Comparison of ENCODE assay signal across 8 mouse cellular contexts in the genomic region with DNA sequence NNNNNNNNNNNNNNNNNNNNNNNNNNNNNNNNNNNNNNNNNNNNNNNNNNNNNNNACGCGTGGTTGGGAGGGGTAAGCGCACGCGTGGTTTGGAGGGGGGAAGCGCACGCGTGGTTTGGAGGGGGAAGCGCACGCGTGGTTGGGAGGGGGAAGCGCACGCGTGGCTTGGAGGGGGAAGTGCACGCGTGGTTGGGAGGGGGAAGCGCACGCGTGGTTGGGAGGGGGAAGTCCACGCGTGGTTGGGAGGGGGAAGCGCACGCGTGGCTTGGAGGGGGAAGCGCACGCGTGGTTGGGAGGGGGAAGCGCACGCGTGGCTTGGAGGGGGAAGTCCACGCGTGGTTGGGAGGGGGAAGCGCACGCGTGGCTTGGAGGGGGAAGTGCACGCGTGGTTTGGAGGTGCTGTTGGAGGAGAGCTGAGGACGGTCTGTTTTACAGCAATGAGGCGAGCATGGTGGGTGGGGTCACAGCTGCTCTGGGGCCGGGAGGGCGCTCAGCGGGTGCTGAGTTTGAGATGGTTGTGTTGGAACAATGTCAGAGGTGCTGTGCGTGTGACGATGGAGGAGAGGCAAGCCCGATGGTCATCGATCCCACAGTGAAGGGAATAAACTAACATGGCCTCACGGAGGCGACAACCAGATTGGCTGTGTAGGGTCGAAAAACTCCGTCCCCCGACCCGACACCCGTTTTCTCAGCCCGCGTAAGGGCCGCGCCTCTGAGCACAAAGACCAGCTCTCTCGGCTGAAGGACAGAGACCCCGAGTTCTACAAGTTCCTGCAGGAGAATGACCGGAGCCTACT. TPM values are rescaled to one million over a fixed set of nuclear protein-coding genes. Genes with fewer than 3 reads are reported as not detected.
DNase-seq lines count a peak whose midpoint lies in the region; ATAC-seq and TF ChIP-seq lines count a peak whose summit lies in the region.

No protein-coding gene starts in this region.

- peaks cover 3% of the 10 kb centered on the region; the same call in 1 of the 2 replicates for H3K4me1 ChIP-seq in cerebellum, adult 2 months (ENCODE audit: control insufficient read depth, insufficient read depth, low read length)
- peaks cover 21% of the 10 kb centered on the region for H3K4me1 ChIP-seq in limb, embryonic 12.5 days (replicated peaks)
- peaks cover 28% of the 10 kb centered on the region for H3K4me1 ChIP-seq in neural tube, embryonic 13.5 days (replicated peaks)

- WGBS in cerebellum, adult 2 months: 13% methylated on average over 58 of the region's 60 CpGs
- WGBS in limb, embryonic 12.5 days: 26% methylated on average over 58 of the region's 60 CpGs
- WGBS in neural tube, embryonic 13.5 days: 21% methylated on average over 55 of the region's 60 CpGs

- DNase-seq in cerebellum, adult 2 months: no peak
- no peak for DNase-seq in cerebellum, adult 18-20 months
- DNase-seq in thymus, postnatal 14 days: peak; percentile 22
- DNase-seq in thymus, postnatal 10 days (ENCODE audit: low spot score in 2 of 2): no peak
- no peak for DNase-seq in adrenal gland, postnatal 36 days

- no peak overlapping the region for H3K27ac ChIP-seq in cerebellum, adult 2 months (ENCODE audit: insufficient read depth, low read length)
- no peak overlapping the region for H3K27ac ChIP-seq in limb, embryonic 12.5 days
- H3K27ac ChIP-seq in neural tube, embryonic 13.5 days (replicated peaks): 0 out of 2 replicates have a peak overlapping the region, but pooled peaks have one; percentile 42

- no peaks in the 10 kb centered on the region for H3K27me3 ChIP-seq in cerebellum, adult 2 months (ENCODE audit: control insufficient read depth, insufficient read depth, low read length)
- H3K27me3 ChIP-seq in limb, embryonic 12.5 days: no peaks in the 10 kb centered on the region
- H3K27me3 ChIP-seq in neural tube, embryonic 13.5 days: no peaks in the 10 kb centered on the region

- peak overlapping the region; percentile 88 for H3K4me2 ChIP-seq in limb, embryonic 12.5 days
- peak overlapping the region; percentile 95 for H3K4me2 ChIP-seq in neural tube, embryonic 13.5 days

- no peak for TF ChIP-seq POLR2A in cerebellum, adult 2 months (IDR thresholded peaks at IDR 0.05; ENCODE audit: borderline replicate concordance, insufficient read depth, low read length)

- H3K36me3 ChIP-seq in limb, embryonic 12.5 days: peaks cover 61% of the 10 kb centered on the region
- H3K36me3 ChIP-seq in neural tube, embryonic 13.5 days: peaks cover 60% of the 10 kb centered on the region

- TF ChIP-seq CTCF in cerebellum, adult 2 months (IDR thresholded peaks at IDR 0.05; ENCODE audit: borderline replicate concordance, insufficient read depth, low read depth, low read length): no peak

- H3K9ac ChIP-seq in limb, embryonic 12.5 days (replicated peaks): peak overlapping the region; percentile 74
- peak overlapping the region; percentile 54; the same call in 1 of the 2 replicates for H3K9ac ChIP-seq in neural tube, embryonic 13.5 days

- no peaks in the 10 kb centered on the region for H3K9me3 ChIP-seq in limb, embryonic 12.5 days
- H3K9me3 ChIP-seq in neural tube, embryonic 13.5 days: no peaks in the 10 kb centered on the region

- H3K4me3 ChIP-seq in cerebellum, adult 2 months (replicated peaks; ENCODE audit: insufficient read depth, low read depth, low read length): peak overlapping the region; percentile 69
- peak overlapping the region; percentile 88 for H3K4me3 ChIP-seq in limb, embryonic 12.5 days (replicated peaks)
- peak overlapping the region; percentile 90 for H3K4me3 ChIP-seq in neural tube, embryonic 13.5 days

- no peak for ATAC-seq in limb, embryonic 12.5 days (ENCODE audit: insufficient number of reproducible peaks, insufficient read depth, low FRiP score, low TSS enrichment, low read depth)
- ATAC-seq in neural tube, embryonic 13.5 days (ENCODE audit: low read depth): no peak
- no peak for ATAC-seq in frontal cortex, adult (ENCODE audit: low TSS enrichment)

RNA-seq across cellular contexts. Expression of a gene that starts 1.0 kb away (rescaled TPM):
- 73.5 and 75.9 TPM in 2 replicates for polyA plus RNA-seq in cerebellum, adult 2 months (2012; rRNA removed)
- polyA plus RNA-seq in limb, embryonic 12.5 days (2016; fragmentation: Nextera tagmentation; extraction: Ambion mirVana): 94.1 and 96.3 TPM in 2 replicates
- 49.5 and 54.8 TPM in 2 replicates for polyA plus RNA-seq in neural tube, embryonic 13.5 days (2015; fragmentation: Nextera tagmentation; extraction: Ambion mirVana)
- 10 to 100 TPM; 41.3 to 45.7 TPM for total RNA-seq in adrenal gland, postnatal 36 days (2021)

RNA-seq across cellular contexts. Expression of a gene that starts 2.2 kb away (rescaled TPM):
- polyA plus RNA-seq in cerebellum, adult 2 months (2012; rRNA removed): 93.4 and 101 TPM in 2 replicates
- polyA plus RNA-seq in limb, embryonic 12.5 days (2016; fragmentation: Nextera tagmentation; extraction: Ambion mirVana): 29.2 and 32.8 TPM in 2 replicates
- 26.1 and 27.3 TPM in 2 replicates for polyA plus RNA-seq in neural tube, embryonic 13.5 days (2015; fragmentation: Nextera tagmentation; extraction: Ambion mirVana)
- 10 to 100 TPM; 21.5 to 23.0 TPM for total RNA-seq in adrenal gland, postnatal 36 days (2021)

RNA-seq across cellular contexts. Expression of a gene that starts 18.6 kb away (rescaled TPM):
- 1.7 and 1.8 TPM in 2 replicates for polyA plus RNA-seq in cerebellum, adult 2 months (2012; rRNA removed)
- polyA plus RNA-seq in limb, embryonic 12.5 days (2016; fragmentation: Nextera tagmentation; extraction: Ambion mirVana): 0.50 and 0.95 TPM in 2 replicates
- 2.1 and 2.9 TPM in 2 replicates for polyA plus RNA-seq in neural tube, embryonic 13.5 days (2015; fragmentation: Nextera tagmentation; extraction: Ambion mirVana)
- 1 to 10 TPM; 1.2 to 2.3 TPM for total RNA-seq in adrenal gland, postnatal 36 days (2021)

RNA-seq across cellular contexts. Expression of a gene that starts 21.2 kb away (rescaled TPM):
- polyA plus RNA-seq in cerebellum, adult 2 months (2012; rRNA removed): 1.3 and 1.4 TPM in 2 replicates
- polyA plus RNA-seq in limb, embryonic 12.5 days (2016; fragmentation: Nextera tagmentation; extraction: Ambion mirVana): 0.45 and 0.66 TPM in 2 replicates
- 1.8 TPM in 2 replicates for polyA plus RNA-seq in neural tube, embryonic 13.5 days (2015; fragmentation: Nextera tagmentation; extraction: Ambion mirVana)
- 1 to 10 TPM; 1.8 to 2.9 TPM for total RNA-seq in adrenal gland, postnatal 36 days (2021)

RNA-seq across cellular contexts. Expression of a gene that starts 33.7 kb away (rescaled TPM):
- 6.6 and 6.8 TPM in 2 replicates for polyA plus RNA-seq in cerebellum, adult 2 months (2012; rRNA removed)
- polyA plus RNA-seq in limb, embryonic 12.5 days (2016; fragmentation: Nextera tagmentation; extraction: Ambion mirVana): 1.8 TPM in 2 replicates
- polyA plus RNA-seq in neural tube, embryonic 13.5 days (2015; fragmentation: Nextera tagmentation; extraction: Ambion mirVana): 5.1 and 5.6 TPM in 2 replicates
- 1 to 10 TPM; 3.5 to 6.0 TPM for total RNA-seq in adrenal gland, postnatal 36 days (2021)
